In the genomic region with DNA sequence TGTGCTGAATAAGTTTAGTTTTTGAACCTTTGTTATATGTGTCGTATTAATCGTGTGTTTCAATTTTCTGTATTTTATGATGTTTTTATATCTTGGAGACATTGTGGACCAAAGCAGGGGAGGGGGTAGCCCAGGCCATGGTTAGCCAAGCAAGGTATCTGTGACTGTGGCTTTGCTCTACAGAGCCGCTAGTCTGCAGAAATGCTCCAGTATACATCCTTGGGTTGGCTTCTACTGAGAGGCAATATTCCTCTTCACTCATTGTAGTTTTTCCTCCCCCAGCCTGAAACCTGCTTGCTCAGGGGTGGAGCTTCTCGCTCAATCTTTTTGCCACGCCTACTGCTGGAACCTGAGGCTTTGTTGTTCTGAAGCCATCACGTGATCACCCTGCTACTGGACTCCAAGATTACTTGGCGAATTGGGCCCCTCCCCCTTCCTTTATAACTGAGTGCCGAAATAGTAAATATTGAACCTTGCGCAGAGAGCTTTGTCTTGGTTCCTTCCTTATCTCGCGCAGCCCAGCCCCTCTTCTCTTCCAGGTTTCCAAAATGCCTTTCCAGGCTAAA, we compare ENCODE assay signal across 17 mouse cellular contexts.
DNase-seq lines count a peak whose midpoint lies in the region; ATAC-seq and TF ChIP-seq lines count a peak whose summit lies in the region.
"Had no signal": no experiment of that assay in that cellular context is flagged by ENCODE, and none has a peak within 500 bp of the region (broad histone marks: within the 10 kb centered on the region; RNA-seq: fewer than 3 reads in every experiment).

No protein-coding gene starts in this region.

- H3K4me3 ChIP-seq in lung, embryonic 15.5 days = no peak overlapping the region
- no peak overlapping the region for H3K4me3 ChIP-seq in intestine, embryonic 16.5 days (ENCODE audit: low read length)
- no peak overlapping the region for H3K4me3 ChIP-seq in myocyte
- H3K4me3 ChIP-seq in forebrain, postnatal 0 days (ENCODE audit: low read depth, low read length) = no peak overlapping the region
- H3K4me3 ChIP-seq: heart, embryonic 13.5 days; hindbrain, embryonic 13.5 days; kidney, embryonic 15.5 days had no signal

- 58% methylated on average over 11 of the region's 11 CpGs for WGBS in lung, embryonic 15.5 days
- WGBS in intestine, embryonic 16.5 days = 64% methylated on average over 11 of the region's 11 CpGs
- WGBS in forebrain, postnatal 0 days = 85% methylated on average over 11 of the region's 11 CpGs

- no peak for ATAC-seq in lung, embryonic 15.5 days (ENCODE audit: borderline replicate concordance, extremely low read depth, low FRiP score, low TSS enrichment)
- ATAC-seq in intestine, embryonic 16.5 days = peak; percentile 46; the same call in 1 of the 2 replicates
- ATAC-seq in forebrain, postnatal 0 days = no peak
- ATAC-seq in megakaryocyte progenitor cell, adult 5-6 weeks (replicated peaks; ENCODE audit: poor library complexity) = no peak
- ATAC-seq: midbrain, embryonic 16.5 days had no signal

- no peaks in the 10 kb centered on the region for H3K36me3 ChIP-seq in lung, embryonic 15.5 days
- H3K36me3 ChIP-seq in intestine, embryonic 16.5 days (ENCODE audit: control insufficient read depth, insufficient read depth, low read length) = no peaks in the 10 kb centered on the region
- no peaks in the 10 kb centered on the region for H3K36me3 ChIP-seq in myocyte (ENCODE audit: control insufficient read depth, insufficient read depth)
- no peaks in the 10 kb centered on the region for H3K36me3 ChIP-seq in forebrain, postnatal 0 days (ENCODE audit: insufficient read depth)
- H3K36me3 ChIP-seq: heart, embryonic 13.5 days; hindbrain, embryonic 13.5 days; kidney, embryonic 15.5 days had no signal

- H3K4me1 ChIP-seq in lung, embryonic 15.5 days = no peaks in the 10 kb centered on the region
- H3K4me1 ChIP-seq in intestine, embryonic 16.5 days (ENCODE audit: control insufficient read depth, insufficient read depth, low read length) = 0 out of 2 replicates have a peak, but pooled peaks cover 2% of the 10 kb centered on the region
- H3K4me1 ChIP-seq in forebrain, postnatal 0 days (ENCODE audit: insufficient read depth) = no peaks in the 10 kb centered on the region
- H3K4me1 ChIP-seq: hindbrain, embryonic 13.5 days; kidney, embryonic 15.5 days had no signal

- H3ac ChIP-seq in myocyte (ENCODE audit: control insufficient read depth, insufficient read length) = no peak overlapping the region

- H3K79me2 ChIP-seq in myocyte (ENCODE audit: control insufficient read depth, insufficient read depth) = no peaks in the 10 kb centered on the region

- H3K27me3 ChIP-seq in lung, embryonic 15.5 days = no peaks in the 10 kb centered on the region
- H3K27me3 ChIP-seq in intestine, embryonic 16.5 days (replicated peaks; ENCODE audit: control insufficient read depth, insufficient read depth, low read length) = no peaks in the 10 kb centered on the region
- no peaks in the 10 kb centered on the region for H3K27me3 ChIP-seq in myocyte (ENCODE audit: control insufficient read depth, insufficient read depth, insufficient read length)
- H3K27me3 ChIP-seq in forebrain, postnatal 0 days (ENCODE audit: insufficient read depth, low read length) = no peaks in the 10 kb centered on the region
- H3K27me3 ChIP-seq: heart, embryonic 13.5 days; hindbrain, embryonic 13.5 days; kidney, embryonic 15.5 days had no signal

- H3K9me3 ChIP-seq in lung, embryonic 15.5 days = no peaks in the 10 kb centered on the region
- H3K9me3 ChIP-seq in intestine, embryonic 16.5 days (ENCODE audit: control insufficient read depth, low read length) = no peaks in the 10 kb centered on the region
- H3K9me3 ChIP-seq in forebrain, postnatal 0 days (ENCODE audit: low read length) = no peaks in the 10 kb centered on the region
- H3K9me3 ChIP-seq: heart, embryonic 13.5 days; hindbrain, embryonic 13.5 days; kidney, embryonic 15.5 days had no signal

- no peak overlapping the region for H3K9ac ChIP-seq in lung, embryonic 15.5 days
- H3K9ac ChIP-seq in intestine, embryonic 16.5 days (ENCODE audit: low read depth, low read length) = no peak overlapping the region
- H3K9ac ChIP-seq in forebrain, postnatal 0 days = no peak overlapping the region
- H3K9ac ChIP-seq: heart, embryonic 13.5 days; hindbrain, embryonic 13.5 days; kidney, embryonic 15.5 days had no signal

- H3K4me2 ChIP-seq in lung, embryonic 15.5 days = 0 out of 2 replicates have a peak overlapping the region, but pooled peaks have one; percentile 7
- no peak overlapping the region for H3K4me2 ChIP-seq in intestine, embryonic 16.5 days (ENCODE audit: low read depth, low read length)
- no peak overlapping the region for H3K4me2 ChIP-seq in myocyte (ENCODE audit: low read depth)
- no peak overlapping the region for H3K4me2 ChIP-seq in forebrain, postnatal 0 days (ENCODE audit: low read depth)
- H3K4me2 ChIP-seq: heart, embryonic 13.5 days; hindbrain, embryonic 13.5 days; kidney, embryonic 15.5 days had no signal

- no peak for TF ChIP-seq POLR2A in myocyte (IDR thresholded peaks at IDR 0.05; ENCODE audit: insufficient read length, low read depth)

- no peak overlapping the region for H3K27ac ChIP-seq in lung, embryonic 15.5 days
- no peak overlapping the region for H3K27ac ChIP-seq in intestine, embryonic 16.5 days (ENCODE audit: low read length)
- H3K27ac ChIP-seq in forebrain, postnatal 0 days (ENCODE audit: low read depth, low read length) = no peak overlapping the region
- H3K27ac ChIP-seq: heart, embryonic 13.5 days; hindbrain, embryonic 13.5 days; kidney, embryonic 15.5 days had no signal

- no peak for TF ChIP-seq CTCF in forebrain, postnatal 0 days (IDR thresholded peaks at IDR 0.05; ENCODE audit: low read depth)

- no peak for DNase-seq in lung, postnatal 14 days
- DNase-seq in embryo, embryonic 11 days = no peak
- DNase-seq in forebrain, postnatal 0 days = no peak
- DNase-seq: adrenal gland, postnatal 25 days; B cell, adult 2 months; cerebellum, adult 18-20 months; cerebellum, postnatal 25 days; gastrocnemius, postnatal 10 days; thymus, postnatal 36 days had no signal

TF ChIP-seq in myocyte, 11 proteins besides CTCF, POLR2A, EP300 and RAD21:
- TF ChIP-seq USF1 (IDR thresholded peaks at IDR 0.05; ENCODE audit: low read depth) (peak; percentile 46), SRF (IDR thresholded peaks at IDR 0.05; ENCODE audit: control insufficient read depth, insufficient read length, low read depth) (no peak), TCF12 (IDR thresholded peaks at IDR 0.05; ENCODE audit: insufficient read depth, poor library complexity, severe bottlenecking) (no peak)
